Mouse (Mus musculus) hindbrain, embryonic 14.5 days (tissue): ENCODE measurements around the gene Hs2st1. TPM values are rescaled to one million over a fixed set of nuclear protein-coding genes. Genes with fewer than 3 reads are reported as not detected.

Source experiments
- ATAC-seq: fragments of 200-750 bp; cut with Nextera tagmentation; 2 replicates; pipeline ENCODE4 v1.8.0; 2017; ENCODE audit warnings: moderate number of reproducible peaks, mild to moderate bottlenecking, moderate TSS enrichment, moderate library complexity; ENCODE audit not compliant: low FRiP score
- DNase-seq: peaks from one replicate; pipeline ENCODE4 v3.0.0-alpha.2; 2015; ENCODE audit warnings: low spot score
- H3K27ac ChIP-seq: fragments of 300-500 bp; sonication (generic); 2 replicates; pipeline ENCODE4 v1.5.1; 2014; ENCODE audit warnings: mild to moderate bottlenecking, moderate library complexity
- H3K27me3 ChIP-seq: fragments of 300-500 bp; sonication (generic); 2 replicates; pipeline ENCODE4 v1.6.1; 2014; ENCODE audit warnings: mild to moderate bottlenecking, low read length, mixed read lengths; ENCODE audit not compliant: control insufficient read depth, insufficient read depth
- H3K36me3 ChIP-seq: fragments of 300-500 bp; sonication (generic); replicated peaks from 2 replicates; pipeline ENCODE4 v1.6.1; 2014; ENCODE audit not compliant: control insufficient read depth, insufficient read depth
- H3K4me1 ChIP-seq: fragments of 300-500 bp; sonication (generic); replicated peaks from 2 replicates; pipeline ENCODE4 v1.6.1; 2014; ENCODE audit warnings: antibody characterized with exemption, low read length, mixed read lengths; ENCODE audit not compliant: control insufficient read depth, insufficient read depth
- H3K4me2 ChIP-seq: fragments of 300-500 bp; sonication (generic); replicated peaks from 2 replicates; pipeline ENCODE4 v1.6.1; 2014; ENCODE audit warnings: mild to moderate bottlenecking, moderate library complexity
- H3K4me3 ChIP-seq: fragments of 300-500 bp; sonication (generic); replicated peaks from 2 replicates; pipeline ENCODE4 v1.5.1; 2014; ENCODE audit warnings: mild to moderate bottlenecking, low read length
- H3K9ac ChIP-seq: fragments of 300-500 bp; sonication (generic); 2 replicates; pipeline ENCODE4 v1.6.1; 2014
- H3K9me3 ChIP-seq: fragments of 300-500 bp; sonication (generic); 2 replicates; pipeline ENCODE4 v1.6.1; 2016; ENCODE audit warnings: low read length; ENCODE audit not compliant: control insufficient read depth
- WGBS: fragments of 180-500 bp; shearing (Covaris S2); extraction: QIAGEN DNeasy Blood & Tissue Kit; methylation state at CpG from one replicate; pipeline ENCODE4 v1.1.7; 2014; 5-methylcytosine and 5-hydroxymethylcytosine counted together
- polyA plus RNA-seq: library from polyadenylated mRNA; unstranded; fragments of >200 nt; fragmentation: Nextera tagmentation; extraction: Ambion mirVana; gene quantifications from 2 replicates; pipeline ENCODE4 v1.2.1, GENCODE M21; 2014

Gene Hs2st1
- 15.2 and 17.0 TPM in 2 replicates for polyA plus RNA-seq

- Histone ChIP-seq H3K4me1 (peaks cover 21% of the 10 kb centered on the region), H3K36me3 (no peaks in the 10 kb centered on the region; the same call in 1 of the 2 replicates), H3K9ac (peak within 1 kb of the TSS; percentile 94), H3K27me3 (no peaks in the 10 kb centered on the region), H3K4me3 (peak within 1 kb of the TSS; percentile 90), H3K9me3 (no peaks in the 10 kb centered on the region), H3K4me2 (peak within 1 kb of the TSS; percentile 71), H3K27ac (peak within 1 kb of the TSS; percentile 99)
- WGBS = under 1% methylated on average over 56 of the region's 69 CpGs
- DNase-seq (peak; percentile 96), ATAC-seq (peak; percentile 98)
These were observed at the start of gene Hs2st1, which contains the start of gene Selenof for GRCm38 (mm10) chr3:144570047-144570815. TSS of gene Hs2st1 (minus strand) at chr3:144570181. TSS of gene Selenof (plus strand) at chr3:144570304.

GRCm38 (mm10) chr3:144617633-144618180 lies 47.7 kb upstream of the Hs2st1 start:
- Histone ChIP-seq H3K27ac (no peak overlapping the region), H3K36me3 (no peaks in the 10 kb centered on the region), H3K27me3 (no peaks in the 10 kb centered on the region), H3K4me3 (no peak overlapping the region), H3K4me2 (no peak overlapping the region), H3K9me3 (no peaks in the 10 kb centered on the region), H3K4me1 (no peaks in the 10 kb centered on the region), H3K9ac (no peak overlapping the region)
- ATAC-seq = no peak
- DNase-seq = no peak
- 83% methylated on average over 10 of the region's 10 CpGs for WGBS

- H3K4me2 ChIP-seq = no peak overlapping the region
- peak overlapping the region; percentile 23; the same call in 1 of the 2 replicates for H3K27ac ChIP-seq
- H3K36me3 ChIP-seq = no peaks in the 10 kb centered on the region
- DNase-seq (peak; percentile 90), ATAC-seq (peak; percentile 87)
- H3K27me3 ChIP-seq = no peaks in the 10 kb centered on the region
- no peak overlapping the region for H3K9ac ChIP-seq
- H3K4me3 ChIP-seq = no peak overlapping the region
- WGBS = 38% methylated on average over 8 of the region's 8 CpGs
- 0 out of 2 replicates have a peak, but pooled peaks cover 2% of the 10 kb centered on the region for H3K4me1 ChIP-seq
- H3K9me3 ChIP-seq = no peaks in the 10 kb centered on the region
These were observed 46.9 kb upstream of the Hs2st1 start for GRCm38 (mm10) chr3:144616654-144617425.

GRCm38 (mm10) chr3:144615459-144615858 lies 45.5 kb upstream of the Hs2st1 start:
- 87% methylated on average over 9 of the region's 9 CpGs for WGBS
- Histone ChIP-seq H3K36me3 (no peaks in the 10 kb centered on the region), H3K9ac (no peak overlapping the region), H3K4me1 (peaks cover 10% of the 10 kb centered on the region), H3K27ac (no peak overlapping the region), H3K9me3 (no peaks in the 10 kb centered on the region), H3K27me3 (no peaks in the 10 kb centered on the region), H3K4me2 (no peak overlapping the region), H3K4me3 (no peak overlapping the region)
- ATAC-seq (no peak), DNase-seq (no peak)

GRCm38 (mm10) chr3:144614698-144615097 lies 44.7 kb upstream of the Hs2st1 start:
- H3K9ac ChIP-seq = no peak overlapping the region
- no peak overlapping the region for H3K4me2 ChIP-seq
- no peaks in the 10 kb centered on the region for H3K27me3 ChIP-seq
- H3K27ac ChIP-seq = no peak overlapping the region
- H3K9me3 ChIP-seq = no peaks in the 10 kb centered on the region
- DNase-seq (no peak), ATAC-seq (no peak)
- no peaks in the 10 kb centered on the region for H3K36me3 ChIP-seq
- H3K4me1 ChIP-seq = peaks cover 10% of the 10 kb centered on the region
- WGBS = 85% methylated on average over 10 of the region's 10 CpGs
- H3K4me3 ChIP-seq = no peak overlapping the region

GRCm38 (mm10) chr3:144614277-144614676 lies 44.3 kb upstream of the Hs2st1 start:
- Histone ChIP-seq H3K4me2 (no peak overlapping the region), H3K4me1 (peaks cover 10% of the 10 kb centered on the region), H3K4me3 (no peak overlapping the region), H3K9me3 (no peaks in the 10 kb centered on the region), H3K27ac (no peak overlapping the region), H3K9ac (no peak overlapping the region), H3K27me3 (no peaks in the 10 kb centered on the region), H3K36me3 (no peaks in the 10 kb centered on the region)
- DNase-seq (no peak), ATAC-seq (no peak)
- 93% methylated on average over 6 of the region's 6 CpGs for WGBS

GRCm38 (mm10) chr3:144612382-144612781 lies 42.4 kb upstream of the Hs2st1 start:
- no peaks in the 10 kb centered on the region for H3K27me3 ChIP-seq

GRCm38 (mm10) chr3:144611626-144612271 lies 41.8 kb upstream of the Hs2st1 start:
- Histone ChIP-seq H3K9me3 (no peaks in the 10 kb centered on the region), H3K4me3 (no peak overlapping the region), H3K4me2 (no peak overlapping the region), H3K4me1 (peaks cover 10% of the 10 kb centered on the region), H3K9ac (no peak overlapping the region), H3K27me3 (no peaks in the 10 kb centered on the region), H3K27ac (no peak overlapping the region), H3K36me3 (no peaks in the 10 kb centered on the region)
- ATAC-seq = no peak
- peak; percentile 27 for DNase-seq
- 55% methylated on average over 8 of the region's 8 CpGs for WGBS

More at GRCm38 (mm10) chr3:144612382-144612781, 42.4 kb upstream of the Hs2st1 start:
- H3K9ac ChIP-seq = no peak overlapping the region
- no peak overlapping the region for H3K4me3 ChIP-seq
- H3K36me3 ChIP-seq = no peaks in the 10 kb centered on the region
- no peak overlapping the region for H3K27ac ChIP-seq
- H3K9me3 ChIP-seq = no peaks in the 10 kb centered on the region
- no peak for ATAC-seq
- DNase-seq = no peak
- H3K4me1 ChIP-seq = peaks cover 10% of the 10 kb centered on the region
- 78% methylated on average over 6 of the region's 6 CpGs for WGBS
- no peak overlapping the region for H3K4me2 ChIP-seq

- Histone ChIP-seq H3K4me1 (peaks cover 10% of the 10 kb centered on the region), H3K4me2 (no peak overlapping the region), H3K27me3 (no peaks in the 10 kb centered on the region), H3K9me3 (no peaks in the 10 kb centered on the region), H3K36me3 (no peaks in the 10 kb centered on the region), H3K27ac (no peak overlapping the region), H3K9ac (no peak overlapping the region), H3K4me3 (no peak overlapping the region)
- WGBS = 39% methylated on average over 5 of the region's 5 CpGs
- ATAC-seq (no peak), DNase-seq (no peak)
These were observed 40.8 kb upstream of the Hs2st1 start for GRCm38 (mm10) chr3:144610759-144611158.
